Mouse (Mus musculus) embryonic fibroblast, embryonic 13.5 days (primary cell): ENCODE data around the gene Olfr373.

Experiments
- CTCF ChIP-seq: IDR thresholded peaks from 2 replicates; pipeline ENCODE4 v1.5.1; 2011; ENCODE audit warnings: mild to moderate bottlenecking, control low read depth, low read length, moderate library complexity, borderline replicate concordance; ENCODE audit not compliant: insufficient read depth
- POLR2A ChIP-seq: IDR thresholded peaks from 2 replicates; pipeline ENCODE4 v1.6.1; 2011; ENCODE audit warnings: low read depth, mild to moderate bottlenecking, control low read depth, low read length, moderate library complexity

DNA sequence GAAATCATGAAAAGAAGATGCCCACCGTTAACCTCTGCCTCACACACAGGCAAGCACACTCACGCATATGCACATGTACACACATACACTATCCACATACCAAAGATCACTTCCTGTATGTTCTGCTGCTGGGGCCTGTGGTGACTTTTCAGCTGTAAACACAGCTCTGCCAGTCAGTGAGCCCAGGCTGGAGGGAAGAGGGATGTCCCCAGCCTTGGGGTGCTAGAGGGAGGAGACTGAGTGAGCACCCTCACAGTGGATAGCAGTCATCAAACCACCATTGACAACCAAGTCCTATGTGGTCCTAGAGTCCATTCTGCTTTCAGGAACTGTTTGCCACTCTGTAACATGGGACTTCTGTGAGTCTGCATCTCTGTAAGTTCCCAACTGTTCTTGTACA, 48.9 kb downstream of the Olfr373 start:
- no peak for TF ChIP-seq CTCF
- no peak for TF ChIP-seq POLR2A
